Mouse (Mus musculus) megakaryocyte, embryonic 14.5 days (primary cell): ENCODE results near the gene Defb19. TPM values are rescaled to one million over a fixed set of nuclear protein-coding genes. Genes with fewer than 3 reads are reported as not detected.
A peak's percentile ranks its signal among the peaks of the same experiment; 100 is the strongest.

Source experiments
- H3K27me3 ChIP-seq: replicated peaks from 2 replicates; pipeline ENCODE3; 2012; ENCODE audit warnings: inconsistent platforms
- H3K36me3 ChIP-seq: replicated peaks from 2 replicates; pipeline ENCODE3; 2012; ENCODE audit warnings: low read length, inconsistent platforms, mixed read lengths
- H3K4me1 ChIP-seq: 2 replicates; pipeline ENCODE4 v1.6.1; 2012; ENCODE audit warnings: inconsistent platforms
- H3K4me3 ChIP-seq: replicated peaks from 2 replicates; pipeline ENCODE3; 2012; ENCODE audit warnings: moderate library complexity, mild to moderate bottlenecking, inconsistent platforms
- H3K9me3 ChIP-seq: 2 replicates; pipeline ENCODE4 v1.6.1; 2012; ENCODE audit warnings: inconsistent platforms
- FLI1 ChIP-seq: IDR thresholded peaks from 2 replicates; pipeline ENCODE4 v1.6.1; 2012; ENCODE audit warnings: low read length, inconsistent platforms, mixed read lengths
- GATA1 ChIP-seq: IDR thresholded peaks from 3 replicates; pipeline ENCODE4 v1.6.1; 2012; ENCODE audit warnings: mixed read lengths, low read length, inconsistent platforms, borderline replicate concordance
- polyA plus RNA-seq: library from polyadenylated mRNA; stranded (reverse); fragments of >175 nt; gene quantifications from 2 replicates; pipeline ENCODE4 v1.2.3, GENCODE M21; 2012; ENCODE audit warnings: low replicate concordance; ENCODE audit not compliant: insufficient read depth

Gene Defb19
- polyA plus RNA-seq, 1 experiment = not detected

DNA sequence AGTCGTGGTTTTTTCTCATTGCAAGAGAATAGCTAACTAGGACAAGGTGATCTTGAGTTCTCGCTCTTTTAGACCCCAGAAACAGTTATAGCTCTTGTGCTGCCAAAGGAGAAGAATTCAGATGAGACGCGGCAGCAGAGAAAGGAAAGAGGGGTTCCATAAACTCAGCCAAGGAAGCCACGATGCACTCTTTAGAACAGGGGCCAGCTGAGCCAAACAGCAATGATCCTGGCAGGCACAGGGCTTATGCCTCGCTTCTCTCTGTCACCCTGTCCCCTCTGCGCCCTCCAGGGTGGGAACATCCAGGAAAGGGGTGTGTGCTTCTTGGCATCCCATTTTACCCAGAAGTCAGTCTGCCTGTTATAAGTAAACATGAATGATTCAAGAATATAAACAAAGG is 19.2 kb upstream of the Defb19 start, which contains the start of gene Defb45:
Defb45 (minus strand) TSS at position 101 of the 400 bp plus-strand sequence.
- Histone ChIP-seq H3K36me3 (no peaks in the 10 kb centered on the region), H3K27me3 (peaks cover 10% of the 10 kb centered on the region), H3K4me1 (peaks cover 24% of the 10 kb centered on the region), H3K9me3 (peaks cover 21% of the 10 kb centered on the region), H3K4me3 (no peak within 1 kb of the TSS)
- TF ChIP-seq GATA1 = no peak
- no peak for TF ChIP-seq FLI1

DNA sequence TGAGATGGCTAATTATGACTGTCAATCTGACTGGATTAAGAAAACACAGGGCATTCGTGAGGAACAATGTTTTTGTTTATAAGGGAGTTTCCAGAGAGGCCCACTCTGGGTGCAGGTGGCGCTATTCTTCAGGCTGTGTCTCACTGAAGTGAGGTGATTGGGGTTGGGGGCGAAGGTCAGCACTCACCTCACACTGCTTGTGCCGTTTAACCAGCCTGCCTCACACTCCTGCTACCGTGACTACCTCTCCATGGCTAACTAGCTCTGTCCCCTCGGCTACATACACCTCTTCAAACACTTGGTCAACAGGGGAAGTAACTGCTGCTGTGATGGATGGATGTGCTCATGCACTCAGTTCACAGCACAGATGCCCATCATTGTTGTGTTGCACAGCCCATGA is 8.9 kb upstream of the Defb19 start:
- Histone ChIP-seq H3K4me1 (peaks cover 59% of the 10 kb centered on the region), H3K36me3 (no peaks in the 10 kb centered on the region), H3K9me3 (no peaks in the 10 kb centered on the region), H3K27me3 (peaks cover 39% of the 10 kb centered on the region), H3K4me3 (peak overlapping the region; percentile 5)
- no peak for TF ChIP-seq GATA1
- no peak for TF ChIP-seq FLI1

DNA sequence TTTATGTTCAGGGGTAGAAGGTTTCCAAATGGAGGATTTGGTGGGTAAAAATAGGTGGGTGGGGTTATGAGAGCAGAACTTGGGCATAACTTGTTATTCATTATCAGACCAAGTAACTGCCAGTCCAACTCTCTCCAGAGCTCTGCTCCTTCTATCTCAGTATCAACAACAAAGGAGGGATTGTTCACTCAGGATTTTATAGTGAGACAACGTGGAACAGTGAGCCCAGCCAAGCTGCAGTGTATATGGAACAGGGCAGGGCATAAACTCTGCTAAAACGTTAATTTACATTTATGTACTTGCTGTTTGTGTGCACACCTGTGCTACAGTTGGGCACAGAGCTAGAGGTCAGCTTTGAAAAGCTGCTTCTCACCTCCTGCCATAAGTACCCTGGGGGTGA is 8.3 kb upstream of the Defb19 start:
- H3K36me3 ChIP-seq = no peaks in the 10 kb centered on the region
- H3K9me3 ChIP-seq = no peaks in the 10 kb centered on the region
- H3K27me3 ChIP-seq = peaks cover 40% of the 10 kb centered on the region
- TF ChIP-seq FLI1 (no peak), GATA1 (no peak)
- peaks cover 65% of the 10 kb centered on the region for H3K4me1 ChIP-seq
- no peak overlapping the region for H3K4me3 ChIP-seq

DNA sequence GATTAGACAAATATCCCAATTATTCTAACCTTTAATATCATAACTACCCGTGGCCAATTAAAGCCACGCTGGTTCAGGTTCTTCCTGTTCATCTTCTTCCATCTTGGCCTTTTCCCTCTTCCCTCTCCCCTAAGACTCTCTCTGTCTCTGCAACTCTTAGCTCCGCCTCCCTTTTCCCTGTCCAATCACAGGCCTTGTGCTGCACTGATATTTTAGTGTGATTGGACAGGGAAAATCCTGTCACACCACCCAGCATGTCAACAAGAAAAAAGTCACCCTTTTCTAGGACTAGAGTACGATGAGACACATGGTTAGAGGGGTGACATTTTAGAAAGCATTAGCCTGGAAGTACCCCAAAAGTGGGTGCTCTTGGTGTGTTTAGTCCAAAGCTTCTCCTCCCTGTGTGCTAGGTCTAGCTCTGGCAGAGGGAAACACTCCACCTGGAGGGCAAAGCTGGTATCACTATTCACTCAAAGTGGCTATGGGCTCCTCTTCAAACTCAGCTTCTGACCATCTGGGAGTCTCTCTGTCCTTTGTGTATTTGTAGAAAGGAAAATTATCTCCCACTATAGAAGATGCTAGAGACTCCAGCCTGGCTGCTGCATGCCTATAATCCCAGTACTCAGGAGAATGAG is 6.9 kb upstream of the Defb19 start:
- Histone ChIP-seq H3K9me3 (no peaks in the 10 kb centered on the region), H3K36me3 (no peaks in the 10 kb centered on the region), H3K4me3 (no peak overlapping the region), H3K4me1 (peaks cover 64% of the 10 kb centered on the region), H3K27me3 (peaks cover 42% of the 10 kb centered on the region)
- no peak for TF ChIP-seq GATA1
- no peak for TF ChIP-seq FLI1

DNA sequence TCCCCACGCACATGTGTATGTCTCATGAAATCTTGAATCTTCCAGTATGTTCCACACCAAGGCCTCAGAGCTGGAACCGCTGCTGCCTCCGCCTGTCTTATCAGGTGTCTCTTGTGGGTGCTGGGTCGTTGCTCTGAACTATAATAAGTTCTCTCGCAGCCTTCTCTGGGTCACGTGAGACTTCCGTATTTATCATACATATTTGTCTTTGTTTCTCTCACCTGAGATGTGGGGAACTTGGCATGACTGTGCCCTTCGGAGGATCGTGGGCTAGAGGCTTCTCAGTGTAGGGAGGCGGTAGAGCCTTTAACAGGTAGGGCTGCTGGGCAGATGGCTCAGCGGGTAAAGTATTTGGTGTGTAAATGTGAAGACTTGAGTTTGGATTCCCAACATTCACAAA is 500 bp upstream of the Defb19 start:
- Histone ChIP-seq H3K36me3 (no peaks in the 10 kb centered on the region), H3K4me1 (peaks cover 28% of the 10 kb centered on the region), H3K27me3 (peaks cover 67% of the 10 kb centered on the region), H3K9me3 (no peaks in the 10 kb centered on the region), H3K4me3 (no peak overlapping the region)
- TF ChIP-seq FLI1 (no peak), GATA1 (no peak)

DNA sequence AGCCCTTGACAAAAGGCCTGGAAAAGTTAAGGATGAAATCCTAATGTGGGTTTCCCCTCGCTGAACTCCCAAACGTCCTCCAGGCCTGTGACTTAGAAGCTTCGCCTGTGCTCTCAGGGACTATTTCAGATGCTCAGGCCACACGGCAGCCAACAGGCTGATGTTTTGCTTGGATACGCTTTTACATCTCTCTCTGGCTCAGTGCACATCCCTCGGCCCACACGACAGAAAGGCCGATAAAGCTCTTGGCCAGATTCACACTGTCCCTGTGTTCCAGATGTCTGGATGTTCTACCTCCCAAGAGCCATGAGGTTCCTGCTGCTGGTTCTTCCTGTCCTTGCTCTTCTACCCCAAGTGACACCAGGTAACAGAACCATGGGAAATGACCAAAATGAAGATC is 6.6 kb downstream of the Defb19 start:
- peaks cover 5% of the 10 kb centered on the region; the same call in 1 of the 2 replicates for H3K4me1 ChIP-seq
- TF ChIP-seq GATA1 = no peak
- TF ChIP-seq FLI1 = no peak
- H3K27me3 ChIP-seq = peaks cover 67% of the 10 kb centered on the region

DNA sequence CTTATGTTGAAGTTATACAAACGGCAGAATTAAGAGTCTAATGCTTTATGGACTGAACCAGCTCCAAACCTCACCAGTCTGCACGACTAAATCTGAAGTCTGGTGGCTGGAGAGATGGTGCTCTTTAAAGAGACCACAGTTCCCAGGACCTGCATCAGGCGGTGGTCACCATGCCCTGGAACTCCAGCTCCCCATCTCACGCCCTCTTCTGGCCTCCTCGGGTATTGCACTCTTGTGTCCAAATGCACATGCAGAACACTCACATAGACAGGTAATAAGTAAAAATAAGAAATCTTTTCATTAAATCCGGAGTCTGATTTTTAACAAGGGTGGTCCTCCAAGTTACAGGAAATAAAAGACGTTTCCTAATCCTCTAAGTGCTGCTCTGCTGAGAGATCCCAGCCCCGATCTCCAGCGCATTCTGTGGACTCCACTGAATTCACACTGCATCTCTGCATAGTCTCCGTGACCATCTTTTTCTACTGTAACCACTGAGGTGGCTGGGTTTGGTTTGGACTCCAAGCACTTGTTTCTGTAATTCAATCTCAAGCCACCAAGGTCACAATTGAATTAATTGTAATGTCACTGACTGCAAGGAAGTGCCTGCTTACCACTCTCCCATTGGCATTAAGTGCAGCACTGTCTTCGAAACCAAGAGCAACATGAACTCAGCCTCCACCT is 7.9 kb downstream of the Defb19 start, which contains the start of gene Defb21:
Defb21 (plus strand) TSS at position 631 of the 681 bp plus-strand sequence.
- TF ChIP-seq GATA1 (no peak), FLI1 (no peak)
- Histone ChIP-seq H3K9me3 (peaks cover 13% of the 10 kb centered on the region), H3K36me3 (no peaks in the 10 kb centered on the region), H3K27me3 (peaks cover 69% of the 10 kb centered on the region), H3K4me3 (no peak within 1 kb of the TSS), H3K4me1 (peaks cover 5% of the 10 kb centered on the region; the same call in 1 of the 2 replicates)

More for the DNA sequence above, 6.6 kb downstream of the Defb19 start:
- Histone ChIP-seq H3K4me3 (no peak overlapping the region), H3K36me3 (no peaks in the 10 kb centered on the region), H3K9me3 (peaks cover 10% of the 10 kb centered on the region)

DNA sequence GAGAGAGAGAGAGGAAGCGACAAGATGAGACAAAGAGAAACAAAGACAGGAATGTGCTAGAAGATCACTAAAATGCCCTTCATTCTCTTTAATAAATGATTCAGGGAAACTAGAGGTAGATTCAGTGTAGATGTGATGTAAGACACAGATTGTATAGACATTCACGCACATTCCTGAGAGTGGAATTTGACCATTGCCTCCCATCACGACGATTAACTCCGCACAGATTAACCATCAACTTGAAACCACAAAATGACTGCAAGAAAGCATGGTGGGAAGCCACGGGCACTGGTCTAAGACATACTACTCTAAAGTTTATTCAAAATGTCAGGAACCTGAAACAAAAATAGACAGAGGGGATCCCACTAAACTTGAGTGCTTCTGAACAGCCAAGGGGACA is 9.8 kb downstream of the Defb19 start:
- H3K36me3 ChIP-seq = no peaks in the 10 kb centered on the region
- TF ChIP-seq FLI1 = no peak
- no peak for TF ChIP-seq GATA1
- peaks cover 59% of the 10 kb centered on the region for H3K27me3 ChIP-seq
- no peak overlapping the region for H3K4me3 ChIP-seq
- H3K9me3 ChIP-seq = peaks cover 13% of the 10 kb centered on the region
- H3K4me1 ChIP-seq = 0 out of 2 replicates have a peak, but pooled peaks cover 4% of the 10 kb centered on the region

DNA sequence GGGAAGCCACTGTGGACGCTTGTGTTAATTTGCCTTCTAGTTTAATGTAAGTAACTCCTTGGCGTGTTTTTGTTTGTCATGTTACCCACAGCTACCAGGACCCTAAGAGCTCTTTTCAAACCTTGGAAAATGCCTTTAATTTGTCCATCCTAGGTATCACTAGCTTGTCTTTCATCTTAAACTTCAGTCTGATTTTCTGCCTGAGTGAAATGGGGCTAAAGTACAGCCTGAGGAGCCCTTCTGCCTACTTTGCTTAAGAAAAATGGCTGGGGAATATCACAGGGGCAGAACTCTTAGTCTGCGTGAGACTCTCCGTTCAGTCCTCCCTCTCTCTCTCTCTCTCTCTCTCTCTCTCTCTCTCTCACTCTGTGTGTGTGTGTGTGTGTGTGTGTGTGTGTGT is 10.2 kb downstream of the Defb19 start:
- Histone ChIP-seq H3K27me3 (peaks cover 60% of the 10 kb centered on the region), H3K4me1 (0 out of 2 replicates have a peak, but pooled peaks cover 4% of the 10 kb centered on the region), H3K36me3 (no peaks in the 10 kb centered on the region), H3K9me3 (peaks cover 13% of the 10 kb centered on the region), H3K4me3 (no peak overlapping the region)
- TF ChIP-seq GATA1 = no peak
- TF ChIP-seq FLI1 = no peak

DNA sequence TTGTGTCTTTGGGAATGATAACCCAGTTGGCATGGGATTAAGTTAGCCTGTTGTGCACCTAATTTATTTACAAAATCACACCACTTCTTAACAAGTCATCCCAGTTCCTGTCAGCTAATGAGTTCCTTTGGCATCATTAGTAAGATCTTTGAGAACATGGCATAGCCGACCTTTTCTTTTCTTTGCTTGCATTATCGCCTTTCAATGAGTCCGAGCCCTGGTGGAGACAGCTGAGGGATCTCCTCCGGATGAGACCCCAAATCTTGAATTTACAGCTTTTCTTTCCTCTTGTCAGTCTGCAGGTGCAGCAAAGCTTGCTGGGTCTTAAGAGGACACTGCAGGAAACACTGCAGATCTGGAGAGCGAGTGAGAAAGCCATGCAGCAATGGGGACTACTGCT is 11.1 kb downstream of the Defb19 start, which contains the start of gene Gm17416:
Gm17416 (plus strand) TSS at position 301 of the 400 bp plus-strand sequence.
- TF ChIP-seq GATA1 (no peak), FLI1 (no peak)
- H3K36me3 ChIP-seq = no peaks in the 10 kb centered on the region
- H3K4me3 ChIP-seq = no peak within 1 kb of the TSS
- 0 out of 2 replicates have a peak, but pooled peaks cover 4% of the 10 kb centered on the region for H3K4me1 ChIP-seq
- H3K9me3 ChIP-seq = peaks cover 13% of the 10 kb centered on the region
- peaks cover 55% of the 10 kb centered on the region for H3K27me3 ChIP-seq
